Mouse (Mus musculus): ENCODE data around the gene Sspn. TPM values are rescaled to one million over a fixed set of nuclear protein-coding genes. Genes with fewer than 3 reads are reported as not detected.

Sspn gene
- polyA plus RNA-seq, 1 experiment from 2014 or later = 2.8 TPM

- ATAC-seq = no peak
- no peaks in the 10 kb centered on the region for H3K27me3 ChIP-seq
These were observed 32.5 kb downstream of the Sspn start for GRCm38 (mm10) chr6:145963966-145964365.

GRCm38 (mm10) chr6:145967693-145968092 is 36.3 kb downstream of the Sspn start:
- H3K4me3 ChIP-seq (replicated peaks) = no peak overlapping the region
- H3K27me3 ChIP-seq = no peaks in the 10 kb centered on the region
- H3K9ac ChIP-seq (replicated peaks) = no peak overlapping the region
- no peak overlapping the region for H3K4me2 ChIP-seq (replicated peaks)
- no peaks in the 10 kb centered on the region for H3K36me3 ChIP-seq
- no peak overlapping the region for H3K27ac ChIP-seq
- WGBS = 80% methylated on average over 8 of the region's 8 CpGs
- 0 out of 2 replicates have a peak, but pooled peaks cover 7% of the 10 kb centered on the region for H3K4me1 ChIP-seq (replicated peaks)
- ATAC-seq = no peak
- no peaks in the 10 kb centered on the region for H3K9me3 ChIP-seq

More at GRCm38 (mm10) chr6:145963966-145964365, 32.5 kb downstream of the Sspn start:
- H3K9me3 ChIP-seq = no peaks in the 10 kb centered on the region
- H3K9ac ChIP-seq (replicated peaks) = no peak overlapping the region
- no peak overlapping the region for H3K27ac ChIP-seq
- 0 out of 2 replicates have a peak, but pooled peaks cover 4% of the 10 kb centered on the region for H3K4me1 ChIP-seq (replicated peaks)
- H3K4me2 ChIP-seq (replicated peaks) = no peak overlapping the region
- no peak overlapping the region for H3K4me3 ChIP-seq (replicated peaks)
- WGBS = 86% methylated on average over 13 of the region's 13 CpGs
- H3K36me3 ChIP-seq = no peaks in the 10 kb centered on the region

DNA sequence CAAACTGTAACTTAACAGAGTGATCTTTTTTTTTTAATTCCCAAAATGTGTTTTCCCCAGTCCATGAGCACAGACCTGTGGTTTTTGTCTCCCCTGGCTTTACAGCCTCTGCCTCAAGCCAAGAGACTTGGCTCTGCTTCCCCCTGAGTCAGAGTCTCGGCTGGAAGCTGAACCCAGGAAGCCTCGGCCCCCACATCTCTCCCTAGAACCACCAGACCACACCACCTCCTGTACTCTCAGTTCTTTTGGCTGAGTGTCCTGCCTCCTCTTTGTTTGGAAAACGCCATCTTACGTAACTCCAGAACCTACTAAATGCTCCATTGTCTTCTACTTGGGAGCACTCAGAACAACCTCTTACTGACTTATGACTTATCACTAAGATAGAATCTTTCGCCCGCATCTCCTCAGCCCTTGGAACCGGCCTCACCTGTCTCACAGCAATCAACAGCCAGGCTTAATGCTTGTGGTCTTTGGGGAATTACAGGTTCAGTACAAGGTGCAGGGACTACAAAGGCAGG is 36.9 kb downstream of the Sspn start:
- no peak for ATAC-seq
- 87% methylated on average over 7 of the region's 7 CpGs for WGBS
- no peak overlapping the region for H3K27ac ChIP-seq

GRCm38 (mm10) chr6:145968821-145969220 is 37.4 kb downstream of the Sspn start:
- whole genome bisulfite sequencing = 78% methylated on average over 10 of the region's 10 CpGs
- no peak overlapping the region for H3K9ac ChIP-seq (replicated peaks)
- H3K4me1 ChIP-seq (replicated peaks) = 0 out of 2 replicates have a peak, but pooled peaks cover 7% of the 10 kb centered on the region
- H3K27ac ChIP-seq = no peak overlapping the region
- no peaks in the 10 kb centered on the region for H3K36me3 ChIP-seq
- no peak overlapping the region for H3K4me2 ChIP-seq (replicated peaks)
- no peaks in the 10 kb centered on the region for H3K9me3 ChIP-seq
- H3K4me3 ChIP-seq (replicated peaks) = no peak overlapping the region
- H3K27me3 ChIP-seq = no peaks in the 10 kb centered on the region
- ATAC-seq = no peak

More for the DNA sequence above, 36.9 kb downstream of the Sspn start:
- Histone ChIP-seq H3K27me3 (no peaks in the 10 kb centered on the region), H3K9ac (replicated peaks) (no peak overlapping the region), H3K36me3 (no peaks in the 10 kb centered on the region), H3K4me2 (replicated peaks) (no peak overlapping the region), H3K9me3 (no peaks in the 10 kb centered on the region), H3K4me3 (replicated peaks) (no peak overlapping the region), H3K4me1 (replicated peaks) (0 out of 2 replicates have a peak, but pooled peaks cover 7% of the 10 kb centered on the region)

DNA sequence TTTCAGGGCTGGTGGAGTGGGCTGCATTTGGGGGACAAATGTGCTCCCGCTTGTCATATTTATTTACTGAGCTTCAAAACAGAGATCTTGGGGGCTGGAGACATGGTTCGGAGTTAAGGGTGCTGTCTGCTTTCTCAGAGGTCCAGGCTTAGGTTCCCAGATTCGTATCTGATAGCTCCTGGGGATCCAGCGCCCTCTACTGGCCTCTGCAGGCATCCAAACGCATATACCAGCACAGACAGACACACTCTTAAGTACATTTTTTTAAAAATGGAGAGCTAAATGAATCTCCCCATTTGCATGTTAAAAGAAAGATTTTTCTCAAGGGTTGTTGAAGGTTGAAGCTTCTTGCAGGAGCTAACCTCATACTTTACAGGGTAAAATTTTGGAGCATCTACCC is 38.1 kb downstream of the Sspn start:
- Histone ChIP-seq H3K4me3 (replicated peaks) (no peak overlapping the region), H3K4me2 (replicated peaks) (no peak overlapping the region), H3K27me3 (no peaks in the 10 kb centered on the region), H3K9me3 (no peaks in the 10 kb centered on the region), H3K4me1 (replicated peaks) (0 out of 2 replicates have a peak, but pooled peaks cover 7% of the 10 kb centered on the region), H3K27ac (no peak overlapping the region), H3K9ac (replicated peaks) (no peak overlapping the region), H3K36me3 (no peaks in the 10 kb centered on the region)
- 77% methylated on average over 5 of the region's 5 CpGs for WGBS
- no peak for ATAC-seq

- no peak overlapping the region for H3K4me2 ChIP-seq (replicated peaks)
- no peak for ATAC-seq
- no peak overlapping the region for H3K9ac ChIP-seq (replicated peaks)
- H3K27me3 ChIP-seq = no peaks in the 10 kb centered on the region
- WGBS = 84% methylated on average over 4 of the region's 4 CpGs
- no peaks in the 10 kb centered on the region for H3K36me3 ChIP-seq
- no peaks in the 10 kb centered on the region for H3K9me3 ChIP-seq
- 0 out of 2 replicates have a peak, but pooled peaks cover 7% of the 10 kb centered on the region for H3K4me1 ChIP-seq (replicated peaks)
- H3K4me3 ChIP-seq (replicated peaks) = no peak overlapping the region
- H3K27ac ChIP-seq = no peak overlapping the region
These were observed 40.7 kb downstream of the Sspn start for GRCm38 (mm10) chr6:145972107-145972506.

GRCm38 (mm10) chr6:145972836-145973235 is 41.4 kb downstream of the Sspn start:
- Histone ChIP-seq H3K4me2 (replicated peaks) (no peak overlapping the region), H3K27me3 (no peaks in the 10 kb centered on the region), H3K9me3 (no peaks in the 10 kb centered on the region), H3K36me3 (no peaks in the 10 kb centered on the region), H3K27ac (no peak overlapping the region), H3K9ac (replicated peaks) (no peak overlapping the region), H3K4me3 (replicated peaks) (no peak overlapping the region), H3K4me1 (replicated peaks) (0 out of 2 replicates have a peak, but pooled peaks cover 7% of the 10 kb centered on the region)
- no peak for ATAC-seq
- WGBS = 94% methylated on average over 6 of the region's 6 CpGs

- Histone ChIP-seq H3K36me3 (no peaks in the 10 kb centered on the region), H3K9me3 (no peaks in the 10 kb centered on the region), H3K4me3 (replicated peaks) (no peak overlapping the region), H3K4me1 (replicated peaks) (0 out of 2 replicates have a peak, but pooled peaks cover 6% of the 10 kb centered on the region), H3K27me3 (no peaks in the 10 kb centered on the region), H3K27ac (no peak overlapping the region), H3K9ac (replicated peaks) (no peak overlapping the region), H3K4me2 (replicated peaks) (no peak overlapping the region)
- no peak for ATAC-seq
- WGBS = 60% methylated on average over 5 of the region's 5 CpGs
These were observed 41.9 kb downstream of the Sspn start for GRCm38 (mm10) chr6:145973356-145973755.

DNA sequence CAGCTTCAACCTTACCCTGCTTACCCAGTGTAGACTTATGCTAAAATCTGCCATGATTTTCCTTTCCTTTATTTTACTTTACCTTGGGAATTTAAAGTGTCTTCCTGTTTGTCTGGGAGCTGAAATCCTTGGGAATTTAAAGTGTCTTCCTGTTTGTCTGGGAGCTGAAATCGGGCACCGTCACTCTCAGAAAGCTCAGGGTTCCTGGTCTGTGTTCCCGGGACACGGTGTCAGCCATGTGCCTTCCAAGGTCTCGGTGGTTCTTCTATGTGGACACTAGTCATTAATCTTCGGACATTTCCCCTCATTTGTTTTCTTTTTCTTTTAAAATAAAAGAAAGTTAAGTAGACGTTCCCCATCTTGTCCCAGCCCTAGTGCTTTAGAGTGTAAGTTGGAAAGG is 43.3 kb downstream of the Sspn start:
- Histone ChIP-seq H3K4me3 (replicated peaks) (no peak overlapping the region), H3K9ac (replicated peaks) (no peak overlapping the region), H3K4me1 (replicated peaks) (no peaks in the 10 kb centered on the region), H3K36me3 (no peaks in the 10 kb centered on the region), H3K27ac (no peak overlapping the region), H3K27me3 (no peaks in the 10 kb centered on the region), H3K9me3 (no peaks in the 10 kb centered on the region), H3K4me2 (replicated peaks) (no peak overlapping the region)
- no peak for ATAC-seq
- WGBS = 91% methylated on average over 7 of the region's 7 CpGs

GRCm38 (mm10) chr6:145977344-145977743 is 45.9 kb downstream of the Sspn start:
- Histone ChIP-seq H3K36me3 (no peaks in the 10 kb centered on the region), H3K9ac (replicated peaks) (no peak overlapping the region), H3K4me3 (replicated peaks) (no peak overlapping the region), H3K4me1 (replicated peaks) (no peaks in the 10 kb centered on the region), H3K27me3 (no peaks in the 10 kb centered on the region), H3K9me3 (no peaks in the 10 kb centered on the region), H3K4me2 (replicated peaks) (no peak overlapping the region), H3K27ac (no peak overlapping the region)
- 85% methylated on average over 3 of the region's 3 CpGs for WGBS
- no peak for ATAC-seq

GRCm38 (mm10) chr6:145977771-145978450 is 46.5 kb downstream of the Sspn start:
- no peak overlapping the region for H3K4me3 ChIP-seq (replicated peaks)
- no peak overlapping the region for H3K27ac ChIP-seq
- no peaks in the 10 kb centered on the region for H3K36me3 ChIP-seq
- no peaks in the 10 kb centered on the region for H3K27me3 ChIP-seq
- no peak overlapping the region for H3K4me2 ChIP-seq (replicated peaks)
- H3K4me1 ChIP-seq (replicated peaks) = no peaks in the 10 kb centered on the region
- H3K9me3 ChIP-seq = no peaks in the 10 kb centered on the region
- no peak for ATAC-seq
- H3K9ac ChIP-seq (replicated peaks) = no peak overlapping the region
- 78% methylated on average over 8 of the region's 8 CpGs for WGBS

DNA sequence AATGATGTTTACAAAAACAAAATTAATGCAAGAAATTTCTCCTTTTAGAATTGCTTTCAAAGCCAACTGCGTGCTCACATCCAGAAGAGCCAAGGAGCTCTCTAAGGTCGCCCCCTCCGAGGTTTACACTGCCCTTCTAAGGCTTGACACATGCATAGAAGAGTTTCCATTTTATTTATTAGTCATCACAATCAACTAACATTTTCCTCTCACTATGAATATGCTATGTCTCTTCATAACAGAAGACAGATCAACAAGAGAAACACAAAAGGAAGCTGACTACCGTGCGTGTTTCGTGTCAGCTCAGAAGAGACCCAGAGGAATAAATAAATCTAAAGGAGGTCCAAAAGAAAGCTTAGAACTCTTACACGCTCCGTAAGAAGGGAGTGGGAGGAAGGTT is 49.6 kb downstream of the Sspn start:
- Histone ChIP-seq H3K27me3 (no peaks in the 10 kb centered on the region), H3K9ac (replicated peaks) (no peak overlapping the region), H3K4me1 (replicated peaks) (no peaks in the 10 kb centered on the region), H3K9me3 (no peaks in the 10 kb centered on the region), H3K4me2 (replicated peaks) (no peak overlapping the region), H3K36me3 (no peaks in the 10 kb centered on the region), H3K4me3 (replicated peaks) (no peak overlapping the region), H3K27ac (no peak overlapping the region)
- 91% methylated on average over 8 of the region's 8 CpGs for WGBS
- no peak for ATAC-seq

All from midbrain, embryonic 13.5 days (tissue).